Mouse (Mus musculus) MEL (cell line): ENCODE data around the gene Ptpn14. TPM values are rescaled to one million over a fixed set of nuclear protein-coding genes. Genes with fewer than 3 reads are reported as not detected.

Experiments
- DNase-seq: peaks from one replicate; pipeline ENCODE4 v3.0.0; 2011; ENCODE audit warnings: low read depth, low spot score
- H3K27ac ChIP-seq: 2 replicates; pipeline ENCODE4 v1.5.1; 2012; ENCODE audit warnings: low read depth, mild to moderate bottlenecking, control low read depth, low read length, moderate library complexity; ENCODE audit not compliant: control insufficient read depth
- H3K27me3 ChIP-seq, 2 experiments: fragments of 150-350 bp in 1 of 2; sonication (generic) in 1 of 2; 2 replicates each; pipeline ENCODE4 v1.6.1; 2012; ENCODE audit warnings: low read length in 2 of 2, mild to moderate bottlenecking in 2 of 2, improper control_type of control experiment in 1 of 2, moderate library complexity in 1 of 2; ENCODE audit not compliant: insufficient read depth in 2 of 2, control insufficient read depth in 1 of 2
- H3K36me3 ChIP-seq, 2 experiments: 2 replicates each; pipeline ENCODE4 v1.6.1; 2012 to 2014; ENCODE audit warnings: low read length in 2 of 2, improper control_type of control experiment in 1 of 2, inconsistent platforms in 1 of 2, mild to moderate bottlenecking in 1 of 2; ENCODE audit not compliant: insufficient read depth in 2 of 2, control insufficient read depth in 1 of 2
- H3K4me1 ChIP-seq, 2 experiments: fragments of 150-350 bp in 1 of 2; sonication (generic) in 1 of 2; 2 replicates each; pipeline ENCODE4 v1.6.1; 2012; ENCODE audit warnings: low read length in 2 of 2, improper control_type of control experiment in 1 of 2, mild to moderate bottlenecking in 1 of 2; ENCODE audit not compliant: insufficient read depth in 2 of 2, control insufficient read depth in 1 of 2
- H3K4me3 ChIP-seq, 2 experiments: fragments of 150-350 bp in 1 of 2; sonication (generic) in 1 of 2; 2 replicates each; pipeline ENCODE4 v1.5.1; 2012; ENCODE audit warnings: low read depth in 2 of 2, low read length in 2 of 2, mild to moderate bottlenecking in 2 of 2, moderate library complexity in 2 of 2, control low read depth in 1 of 2, improper control_type of control experiment in 1 of 2; ENCODE audit not compliant: control insufficient read depth in 1 of 2, insufficient read depth in 1 of 2
- H3K79me2 ChIP-seq: 2 replicates; pipeline ENCODE4 v1.6.1; 2012; ENCODE audit warnings: mild to moderate bottlenecking, low read length, moderate library complexity; ENCODE audit not compliant: control insufficient read depth, poor library complexity, insufficient read depth
- H3K9ac ChIP-seq: 2 replicates; pipeline ENCODE4 v1.6.1; 2012; ENCODE audit warnings: low read depth, mild to moderate bottlenecking, control low read depth, low read length, moderate library complexity; ENCODE audit not compliant: control insufficient read depth, poor library complexity, severe bottlenecking
- H3K9me3 ChIP-seq: fragments of 150-350 bp; sonication (generic); replicated peaks from 2 replicates; pipeline ENCODE4 v1.6.1; 2012; ENCODE audit warnings: mild to moderate bottlenecking, low read length, improper control_type of control experiment, moderate library complexity; ENCODE audit not compliant: insufficient read depth
- CTCF ChIP-seq, 3 experiments: IDR thresholded peaks in 2 of 3; conservative IDR thresholded peaks in 1 of 3; 2 replicates each; pipeline ENCODE4 v1.5.1; 2011 to 2012; ENCODE audit warnings: low read length in 3 of 3, low read depth in 2 of 3, mild to moderate bottlenecking in 2 of 3, improper control_type of control experiment in 1 of 3, inconsistent platforms in 1 of 3, mixed read lengths in 1 of 3, moderate library complexity in 1 of 3; ENCODE audit not compliant: control insufficient read depth in 1 of 3, insufficient read depth in 1 of 3, poor library complexity in 1 of 3, severe bottlenecking in 1 of 3
- ELF1 ChIP-seq: IDR thresholded peaks from 2 replicates; pipeline ENCODE4 v1.6.1; 2014; ENCODE audit warnings: low read depth, mild to moderate bottlenecking, inconsistent platforms, low read length, improper control_type of control experiment, moderate library complexity
- ETS1 ChIP-seq: IDR thresholded peaks from 2 replicates; pipeline ENCODE4 v1.6.1; 2012; ENCODE audit warnings: low read depth, mild to moderate bottlenecking, inconsistent platforms, low read length, improper control_type of control experiment, moderate library complexity
- HCFC1 ChIP-seq: IDR thresholded peaks from 2 replicates; pipeline ENCODE4 v1.6.1; 2012; ENCODE audit warnings: low read depth, mild to moderate bottlenecking, inconsistent platforms, low read length, improper control_type of control experiment, moderate library complexity
- MAX ChIP-seq: IDR thresholded peaks from 2 replicates; pipeline ENCODE4 v1.6.1; 2011; ENCODE audit warnings: low read length, improper control_type of control experiment
- MAZ ChIP-seq: IDR thresholded peaks from 2 replicates; pipeline ENCODE4 v1.6.1; 2012; ENCODE audit warnings: low read depth, mild to moderate bottlenecking, inconsistent platforms, low read length, improper control_type of control experiment
- MEF2A ChIP-seq: IDR thresholded peaks from 2 replicates; pipeline ENCODE4 v1.6.1; 2014; ENCODE audit warnings: low read depth, mild to moderate bottlenecking, inconsistent platforms, low read length, improper control_type of control experiment; ENCODE audit not compliant: poor library complexity, insufficient replicate concordance, severe bottlenecking; ENCODE audit errors: extremely low read depth
- MXI1 ChIP-seq: IDR thresholded peaks from 2 replicates; pipeline ENCODE4 v1.6.1; 2011; ENCODE audit warnings: mild to moderate bottlenecking, low read depth, low read length, improper control_type of control experiment
- MYB ChIP-seq: IDR thresholded peaks from 2 replicates; pipeline ENCODE4 v1.6.1; 2011; ENCODE audit warnings: mild to moderate bottlenecking, low read depth, low read length, improper control_type of control experiment
- NRF1 ChIP-seq: IDR thresholded peaks from 2 replicates; pipeline ENCODE4 v1.6.1; 2014; ENCODE audit warnings: low read depth, mild to moderate bottlenecking, inconsistent platforms, low read length, improper control_type of control experiment, moderate library complexity; ENCODE audit not compliant: poor library complexity, insufficient read depth, severe bottlenecking
- POLR2A ChIP-seq, 2 experiments: IDR thresholded peaks; 2 replicates each; pipeline ENCODE4 v1.6.1; 2011 to 2012; ENCODE audit warnings: low read length in 2 of 2, mild to moderate bottlenecking in 2 of 2, control low read depth in 1 of 2, improper control_type of control experiment in 1 of 2, low read depth in 1 of 2, moderate library complexity in 1 of 2; ENCODE audit not compliant: control insufficient read depth in 1 of 2, insufficient read depth in 1 of 2, poor library complexity in 1 of 2
- POLR2AphosphoS2 ChIP-seq: IDR thresholded peaks from 2 replicates; pipeline ENCODE4 v1.6.1; 2011; ENCODE audit warnings: low read length, improper control_type of control experiment
- POLR2AphosphoS5 ChIP-seq: IDR thresholded peaks from 2 replicates; pipeline ENCODE4 v1.6.1; 2012; ENCODE audit warnings: low read depth, borderline replicate concordance, mild to moderate bottlenecking, inconsistent platforms, low read length, moderate library complexity, mixed read lengths
- RCOR1 ChIP-seq: IDR thresholded peaks from 2 replicates; pipeline ENCODE4 v1.6.1; 2012; ENCODE audit warnings: low read depth, mild to moderate bottlenecking, inconsistent platforms, low read length, improper control_type of control experiment
- SIN3A ChIP-seq: IDR thresholded peaks from 2 replicates; pipeline ENCODE4 v1.6.1; 2012; ENCODE audit warnings: low read length, improper control_type of control experiment, inconsistent platforms
- SMC3 ChIP-seq: IDR thresholded peaks from 2 replicates; pipeline ENCODE4 v1.6.1; 2011; ENCODE audit warnings: low read depth, low read length, improper control_type of control experiment
- TAL1 ChIP-seq: IDR thresholded peaks from 2 replicates; pipeline ENCODE4 v1.6.1; 2012; ENCODE audit warnings: mild to moderate bottlenecking, inconsistent platforms, low read length, moderate library complexity, mixed read lengths
- TBP ChIP-seq: IDR thresholded peaks from 2 replicates; pipeline ENCODE4 v1.8.0; 2011; ENCODE audit warnings: low read depth, low read length, improper control_type of control experiment
- UBTF ChIP-seq: IDR thresholded peaks from 2 replicates; pipeline ENCODE4 v1.6.1; 2012; ENCODE audit warnings: low read depth, mild to moderate bottlenecking, inconsistent platforms, low read length, improper control_type of control experiment, moderate library complexity, borderline replicate concordance; ENCODE audit not compliant: insufficient read depth
- USF1 ChIP-seq: IDR thresholded peaks from 2 replicates; pipeline ENCODE4 v1.6.1; 2014; ENCODE audit warnings: low read depth, mild to moderate bottlenecking, inconsistent platforms, low read length, improper control_type of control experiment, moderate library complexity
- USF2 ChIP-seq, 2 experiments: IDR thresholded peaks; 2 replicates each; pipeline ENCODE4 v1.6.1; 2011 to 2012; ENCODE audit warnings: improper control_type of control experiment in 2 of 2, low read length in 2 of 2, borderline replicate concordance in 1 of 2, inconsistent platforms in 1 of 2, low read depth in 1 of 2, mild to moderate bottlenecking in 1 of 2; ENCODE audit not compliant: insufficient read depth in 1 of 2
- ZC3H11A ChIP-seq: IDR thresholded peaks from 2 replicates; pipeline ENCODE4 v1.6.1; 2012; ENCODE audit warnings: low read depth, mild to moderate bottlenecking, inconsistent platforms, low read length, improper control_type of control experiment
- ZNF384 ChIP-seq: IDR thresholded peaks from 2 replicates; pipeline ENCODE4 v1.6.1; 2012; ENCODE audit warnings: low read depth, mild to moderate bottlenecking, inconsistent platforms, low read length, improper control_type of control experiment
- polyA plus RNA-seq, 2 experiments: library from polyadenylated mRNA; stranded (reverse) in 1 of 2; unstranded in 1 of 2; fragments of >175 nt in 1 of 2; fragments of >200 nt in 1 of 2; gene quantifications; 2 replicates each; pipeline versions ENCODE4 v1.2.1 to v1.2.4; 2012; ENCODE audit warnings: low replicate concordance in 2 of 2, low read depth in 1 of 2; ENCODE audit not compliant: insufficient read length in 2 of 2, insufficient read depth in 1 of 2, missing spikeins in 1 of 2
- total RNA-seq: library from RNA; depleted of rRNA; stranded (reverse); fragments of 300-350 nt; gene quantifications from 2 replicates; pipeline ENCODE4 v1.2.3, GENCODE M21; 2012

The Ptpn14 gene
- total and polyA plus RNA-seq, 3 experiments = 0.62 to 1.0 TPM; not detected in 1

- H3K36me3 ChIP-seq = no peaks in the 10 kb centered on the region
- H3K4me3 ChIP-seq = no peak overlapping the region
- TF ChIP-seq RCOR1 = no peak
- no peak for TF ChIP-seq ETS1
- no peak for TF ChIP-seq SMC3
- no peak for TF ChIP-seq CTCF (IDR thresholded peaks at IDR 0.05 in 2 of 3, conservative IDR thresholded peaks at IDR 0.05 in 1 of 3; ENCODE audit: control insufficient read depth in 1 of 3, insufficient read depth in 1 of 3, low read depth in 2 of 3, low read length in 3 of 3, poor library complexity in 1 of 3, severe bottlenecking in 1 of 3)
- no peak for TF ChIP-seq SIN3A
- no peak for TF ChIP-seq ZNF384
- no peak for TF ChIP-seq HCFC1
- TF ChIP-seq MAZ = no peak
- no peak for TF ChIP-seq MYB
- TF ChIP-seq ZC3H11A = no peak
- no peak for TF ChIP-seq USF1
- TF ChIP-seq POLR2A (IDR thresholded peaks at IDR 0.05; ENCODE audit: control insufficient read depth in 1 of 2, insufficient read depth in 1 of 2, low read depth in 1 of 2, low read length in 2 of 2, poor library complexity in 1 of 2) = no peak
- no peak for TF ChIP-seq ELF1
- TF ChIP-seq MXI1 = no peak
- TF ChIP-seq MEF2A = no peak
- no peak for DNase-seq
- no peak overlapping the region for H3K9ac ChIP-seq
- no peaks in the 10 kb centered on the region for H3K9me3 ChIP-seq
- H3K27ac ChIP-seq = no peak overlapping the region
- H3K4me1 ChIP-seq = no peaks in the 10 kb centered on the region
- no peaks in the 10 kb centered on the region for H3K27me3 ChIP-seq
- H3K79me2 ChIP-seq = no peaks in the 10 kb centered on the region
Measured at GRCm38 (mm10) chr1:189746520-189746919, 18.5 kb downstream of the Ptpn14 start.

DNA sequence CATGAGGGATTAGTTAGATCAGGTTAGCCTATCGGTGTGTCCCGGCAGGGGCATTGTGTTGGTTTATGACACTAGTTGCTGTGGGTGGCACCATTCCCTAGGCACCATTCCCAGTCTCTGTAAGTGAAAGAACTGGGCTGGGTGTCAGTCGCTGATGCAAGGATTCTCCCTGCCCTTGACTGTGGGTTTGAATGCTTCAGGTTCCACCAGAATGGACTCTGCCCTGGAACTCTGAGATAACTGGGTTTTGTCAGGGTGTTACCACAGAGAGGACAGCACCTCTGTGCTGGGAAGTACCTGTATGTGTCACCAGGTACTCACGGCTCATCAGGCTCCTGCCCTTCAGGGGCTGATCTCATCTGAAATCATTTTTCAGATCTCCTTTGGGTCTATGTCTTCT lies 21.7 kb downstream of the Ptpn14 start:
- H3K4me1 ChIP-seq = no peaks in the 10 kb centered on the region
- H3K4me3 ChIP-seq = no peak overlapping the region
- no peaks in the 10 kb centered on the region for H3K27me3 ChIP-seq
- TF ChIP-seq NRF1 = no peak
- no peak for TF ChIP-seq MXI1
- no peak for TF ChIP-seq CTCF (IDR thresholded peaks at IDR 0.05 in 2 of 3, conservative IDR thresholded peaks at IDR 0.05 in 1 of 3; ENCODE audit: control insufficient read depth in 1 of 3, insufficient read depth in 1 of 3, low read depth in 2 of 3, low read length in 3 of 3, poor library complexity in 1 of 3, severe bottlenecking in 1 of 3)
- no peak for TF ChIP-seq POLR2AphosphoS2
- no peak for TF ChIP-seq POLR2AphosphoS5
- TF ChIP-seq USF2 (IDR thresholded peaks at IDR 0.05; ENCODE audit: borderline replicate concordance in 1 of 2, insufficient read depth in 1 of 2, low read depth in 1 of 2, low read length in 2 of 2) = no peak
- no peak for TF ChIP-seq TAL1
- no peak for TF ChIP-seq TBP
- no peak for TF ChIP-seq UBTF
- no peak for TF ChIP-seq MAX
- H3K36me3 ChIP-seq = no peaks in the 10 kb centered on the region
- no peak overlapping the region for H3K9ac ChIP-seq
- H3K27ac ChIP-seq = no peak overlapping the region
- no peaks in the 10 kb centered on the region for H3K9me3 ChIP-seq
- DNase-seq = no peak
- H3K79me2 ChIP-seq = no peaks in the 10 kb centered on the region
